In the genomic region with DNA sequence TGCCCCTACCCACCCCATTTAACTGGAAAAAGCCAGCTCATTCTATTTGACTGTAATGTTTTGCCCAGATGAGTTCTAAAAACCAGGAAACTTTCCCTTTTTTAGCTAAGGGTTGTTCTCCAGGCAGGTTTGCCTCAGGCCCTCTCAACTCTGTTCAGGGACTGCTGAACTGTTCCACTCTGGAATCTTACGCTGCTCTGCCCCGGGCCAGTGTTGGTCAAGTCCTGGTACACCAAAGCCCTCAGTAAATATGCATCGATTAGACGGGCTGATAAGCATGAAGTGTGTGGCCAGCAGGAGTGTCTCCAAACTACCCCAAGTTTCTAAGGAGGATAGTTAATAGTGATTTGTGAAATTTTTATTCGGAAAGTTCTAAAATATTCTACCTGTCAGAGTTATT, we compare ENCODE assay signal across 17 mouse cellular contexts. TPM values are rescaled to one million over a fixed set of nuclear protein-coding genes. Genes with fewer than 3 reads are reported as not detected.
DNase-seq lines count a peak whose midpoint lies in the region; ATAC-seq and TF ChIP-seq lines count a peak whose summit lies in the region.
"Had no signal": no experiment of that assay in that cellular context is flagged by ENCODE, and none has a peak within 500 bp of the region (broad histone marks: within the 10 kb centered on the region; RNA-seq: fewer than 3 reads in every experiment).

No protein-coding gene starts in this region.

- no peaks in the 10 kb centered on the region for H3K27me3 ChIP-seq in forebrain, embryonic 10.5 days (ENCODE audit: poor library complexity, severe bottlenecking)
- H3K27me3 ChIP-seq in forebrain, embryonic 14.5 days (replicated peaks; ENCODE audit: control insufficient read depth, insufficient read depth, low read length), result no peaks in the 10 kb centered on the region
- 0 out of 2 replicates have a peak, but pooled peaks cover 3% of the 10 kb centered on the region for H3K27me3 ChIP-seq in liver, embryonic 13.5 days
- no peaks in the 10 kb centered on the region for H3K27me3 ChIP-seq in stomach, postnatal 0 days (ENCODE audit: control insufficient read depth, insufficient read depth, low read length)
- H3K27me3 ChIP-seq: heart, embryonic 12.5 days had no signal

- no peak for ATAC-seq in forebrain, embryonic 14.5 days
- no peak for ATAC-seq in liver, embryonic 13.5 days (ENCODE audit: low read depth)
- 0 out of 2 replicates have a peak, but pooled peaks have one; percentile 43 for ATAC-seq in stomach, postnatal 0 days (ENCODE audit: low FRiP score, low TSS enrichment)
- ATAC-seq: hindbrain, postnatal 0 days had no signal

- no peak for DNase-seq in forebrain, embryonic 10.5 days (ENCODE audit: extremely low spot score, low spot score)
- no peak for DNase-seq in forebrain, embryonic 14.5 days (ENCODE audit: low spot score)
- peak; percentile 31 to 38 for DNase-seq in spleen, postnatal 10 days (ENCODE audit: low spot score in 2 of 2)
- no peak for DNase-seq in spleen, adult 12 weeks (ENCODE audit: low spot score)
- DNase-seq in liver, embryonic 13.5 days, result no peak
- peak; percentile 39 for DNase-seq in stomach, postnatal 0 days (ENCODE audit: low spot score)
- DNase-seq in layer of hippocampus, adult 8-10 months (ENCODE audit: low spot score in 2 of 2), result no peak
- DNase-seq in thymus, postnatal 25 days, result no peak
- DNase-seq: adrenal gland, adult 2 months; cerebellum, adult 11-12 months; gastrocnemius, postnatal 36 days; heart, postnatal 36 days; lung, postnatal 14 days; right cerebral cortex, adult 18-20 months; thymus, postnatal 14 days had no signal

- no peak for TF ChIP-seq CTCF in stomach, postnatal 0 days (IDR thresholded peaks at IDR 0.05; ENCODE audit: low read depth)

- H3K9ac ChIP-seq in forebrain, embryonic 14.5 days (ENCODE audit: low read length), result no peak overlapping the region
- H3K9ac ChIP-seq in liver, embryonic 13.5 days, result peak overlapping the region; percentile 72
- no peak overlapping the region for H3K9ac ChIP-seq in stomach, postnatal 0 days (ENCODE audit: low read length)
- H3K9ac ChIP-seq: heart, embryonic 12.5 days had no signal

- WGBS in forebrain, embryonic 10.5 days, result 86% methylated on average over 5 of the region's 5 CpGs
- WGBS in forebrain, embryonic 14.5 days, result 93% methylated on average over 5 of the region's 5 CpGs
- 39% methylated on average over 5 of the region's 5 CpGs for WGBS in liver, embryonic 13.5 days (ENCODE audit: insufficient replicate concordance)
- WGBS in stomach, postnatal 0 days, result 59% methylated on average over 5 of the region's 5 CpGs

- no peaks in the 10 kb centered on the region for H3K9me3 ChIP-seq in forebrain, embryonic 10.5 days
- H3K9me3 ChIP-seq in forebrain, embryonic 14.5 days (replicated peaks; ENCODE audit: control insufficient read depth, low read length), result no peaks in the 10 kb centered on the region
- H3K9me3 ChIP-seq in liver, embryonic 13.5 days (replicated peaks), result no peaks in the 10 kb centered on the region
- H3K9me3 ChIP-seq in stomach, postnatal 0 days (ENCODE audit: control insufficient read depth, low read length), result no peaks in the 10 kb centered on the region
- H3K9me3 ChIP-seq: heart, embryonic 12.5 days had no signal

- TF ChIP-seq EP300 in stomach, postnatal 0 days (optimal IDR thresholded peaks at IDR 0.05), result no peak

- H3K4me3 ChIP-seq in forebrain, embryonic 10.5 days, result no peak overlapping the region
- H3K4me3 ChIP-seq in forebrain, embryonic 14.5 days (ENCODE audit: low read depth, low read length), result no peak overlapping the region
- no peak overlapping the region for H3K4me3 ChIP-seq in liver, embryonic 13.5 days (replicated peaks)
- H3K4me3 ChIP-seq in stomach, postnatal 0 days (ENCODE audit: low read depth, low read length), result no peak overlapping the region
- H3K4me3 ChIP-seq: heart, embryonic 12.5 days had no signal

- no peaks in the 10 kb centered on the region for H3K4me1 ChIP-seq in forebrain, embryonic 10.5 days
- H3K4me1 ChIP-seq in forebrain, embryonic 14.5 days (ENCODE audit: control insufficient read depth, insufficient read depth, low read length), result peaks cover 3% of the 10 kb centered on the region; the same call in 1 of the 2 replicates
- peaks cover 94% of the 10 kb centered on the region for H3K4me1 ChIP-seq in liver, embryonic 13.5 days (replicated peaks)
- H3K4me1 ChIP-seq in stomach, postnatal 0 days (replicated peaks; ENCODE audit: control insufficient read depth, insufficient read depth), result no peaks in the 10 kb centered on the region

- H3K27ac ChIP-seq in forebrain, embryonic 10.5 days, result peak overlapping the region; percentile 44; the same call in 1 of the 2 replicates
- H3K27ac ChIP-seq in forebrain, embryonic 14.5 days (ENCODE audit: low read depth, low read length), result no peak overlapping the region
- peak overlapping the region; percentile 99 for H3K27ac ChIP-seq in liver, embryonic 13.5 days
- peak overlapping the region; percentile 37 for H3K27ac ChIP-seq in stomach, postnatal 0 days (replicated peaks)
- H3K27ac ChIP-seq: hindbrain, postnatal 0 days had no signal

- no peak overlapping the region for H3K4me2 ChIP-seq in forebrain, embryonic 14.5 days (ENCODE audit: low read length)
- H3K4me2 ChIP-seq in liver, embryonic 13.5 days, result peak overlapping the region; percentile 71
- H3K4me2 ChIP-seq in stomach, postnatal 0 days (replicated peaks; ENCODE audit: low read depth), result no peak overlapping the region
- H3K4me2 ChIP-seq: heart, embryonic 12.5 days had no signal

- H3K36me3 ChIP-seq in forebrain, embryonic 10.5 days (replicated peaks), result no peaks in the 10 kb centered on the region
- H3K36me3 ChIP-seq in forebrain, embryonic 14.5 days (ENCODE audit: control insufficient read depth, insufficient read depth, low read length), result no peaks in the 10 kb centered on the region
- H3K36me3 ChIP-seq in liver, embryonic 13.5 days, result no peaks in the 10 kb centered on the region
- no peaks in the 10 kb centered on the region for H3K36me3 ChIP-seq in stomach, postnatal 0 days (ENCODE audit: control insufficient read depth, insufficient read depth, low read length)
- H3K36me3 ChIP-seq: heart, embryonic 12.5 days had no signal

RNA-seq across cellular contexts. Expression of gene Aff1, which starts 46.3 kb away (rescaled TPM):
- 4.3 and 5.1 TPM in 2 replicates for polyA plus RNA-seq in forebrain, embryonic 10.5 days (2016; fragmentation: Nextera tagmentation; extraction: Ambion mirVana)
- 1.5 and 2.6 TPM in 2 replicates for polyA plus RNA-seq in forebrain, embryonic 14.5 days (2014; fragmentation: Nextera tagmentation; extraction: Ambion mirVana)
- 8.0 and 13.7 TPM in 2 replicates for polyA plus RNA-seq in liver, embryonic 13.5 days (2015; fragmentation: Nextera tagmentation; extraction: Ambion mirVana)
- polyA plus RNA-seq in stomach, postnatal 0 days (2015; fragmentation: Nextera tagmentation; extraction: Ambion mirVana), result 4.3 and 4.9 TPM in 2 replicates
- total RNA-seq in layer of hippocampus, adult 8-10 months (2022), result 10 to 100 TPM; 19.5 to 24.0 (median 21.1) TPM

Comparison
In these comparisons a context has a peak if more than half of its experiments do, and no peak if none do; other contexts are left out.
1. DNase-seq: peak in spleen, postnatal 10 days (2 of 2) and stomach, postnatal 0 days (single experiment); none in forebrain, embryonic 10.5 days (single experiment), forebrain, embryonic 14.5 days (single experiment), spleen, adult 12 weeks (single experiment), liver, embryonic 13.5 days (single experiment), layer of hippocampus, adult 8-10 months (0 of 2) and thymus, postnatal 25 days (single experiment).